Mouse (Mus musculus) ES-Bruce4 (cell line): ENCODE results near the gene Artn.

Source experiments
- CTCF ChIP-seq: IDR thresholded peaks from one replicate; pipeline ENCODE4 v1.8.1; 2011; ENCODE audit warnings: low read depth, low read length
- EP300 ChIP-seq: IDR thresholded peaks from 2 replicates; pipeline ENCODE4 v1.6.1; 2011; ENCODE audit warnings: low read depth, low read length; ENCODE audit not compliant: insufficient read depth
- POLR2A ChIP-seq: IDR thresholded peaks from one replicate; pipeline ENCODE4 v1.8.1; 2011; ENCODE audit warnings: low read length; ENCODE audit not compliant: insufficient read depth

GRCm38 (mm10) chr4:117891738-117892161, 37.8 kb downstream of the Artn start, which contains the start of gene Dph2:
- TF ChIP-seq CTCF (no peak), POLR2A (no peak), EP300 (no peak)
